Mouse (Mus musculus) E14TG2a.4 (cell line): ENCODE results near the gene Acot2.

Source experiments
- CTCF ChIP-seq: conservative IDR thresholded peaks from 2 replicates; pipeline ENCODE4 v1.5.1; 2014; ENCODE audit warnings: low read length
- POU5F1 ChIP-seq: IDR thresholded peaks from 2 replicates; pipeline ENCODE4 v1.6.1; 2014; ENCODE audit warnings: low read length, borderline replicate concordance

- TF ChIP-seq CTCF = no peak
- TF ChIP-seq POU5F1 = no peak
Measured at GRCm38 (mm10) chr12:84023052-84023745, 35.5 kb downstream of the Acot2 start.
